Mouse (Mus musculus) kidney, postnatal 0 days (tissue): Measurements from ENCODE around the gene Fam227a. TPM values are rescaled to one million over a fixed set of nuclear protein-coding genes. Genes with fewer than 3 reads are reported as not detected.
A peak's percentile ranks its signal among the peaks of the same experiment; 100 is the strongest.

ENCODE experiments used
- ATAC-seq: fragments of 200-750 bp; cut with Nextera tagmentation; replicated peaks from 2 replicates; pipeline ENCODE4 v1.8.0; 2017; ENCODE audit warnings: low read depth, moderate number of reproducible peaks, moderate TSS enrichment, moderate library complexity; ENCODE audit not compliant: low FRiP score
- DNase-seq: peaks from one replicate; pipeline ENCODE4 v3.0.0-alpha.2; 2016; ENCODE audit warnings: low spot score
- H3K27ac ChIP-seq: fragments of 300-500 bp; sonication (generic); 2 replicates; pipeline ENCODE4 v1.5.1; 2014; ENCODE audit warnings: mild to moderate bottlenecking
- H3K27me3 ChIP-seq: fragments of 300-500 bp; sonication (generic); 2 replicates; pipeline ENCODE4 v1.6.1; 2014; ENCODE audit warnings: low read length, mixed read lengths; ENCODE audit not compliant: insufficient read depth
- H3K36me3 ChIP-seq: fragments of 300-500 bp; sonication (generic); 2 replicates; pipeline ENCODE4 v1.6.1; 2014; ENCODE audit warnings: low read length, mixed read lengths; ENCODE audit not compliant: insufficient read depth
- H3K4me1 ChIP-seq: fragments of 300-500 bp; sonication (generic); replicated peaks from 2 replicates; pipeline ENCODE4 v1.6.1; 2014; ENCODE audit warnings: antibody characterized with exemption, low read length, mixed read lengths; ENCODE audit not compliant: insufficient read depth
- H3K4me2 ChIP-seq: fragments of 300-500 bp; sonication (generic); 2 replicates; pipeline ENCODE4 v1.6.1; 2014; ENCODE audit warnings: mild to moderate bottlenecking, low read length, moderate library complexity, mixed read lengths
- H3K4me3 ChIP-seq: fragments of 300-500 bp; sonication (generic); replicated peaks from 2 replicates; pipeline ENCODE4 v1.5.1; 2014; ENCODE audit warnings: low read depth, low read length
- H3K9ac ChIP-seq: fragments of 300-500 bp; sonication (generic); 2 replicates; pipeline ENCODE4 v1.6.1; 2014; ENCODE audit warnings: low read depth, low read length
- H3K9me3 ChIP-seq: fragments of 300-500 bp; sonication (generic); replicated peaks from 2 replicates; pipeline ENCODE4 v1.6.1; 2016; ENCODE audit warnings: low read length, inconsistent platforms, mixed read lengths
- CTCF ChIP-seq: IDR thresholded peaks from 2 replicates; pipeline ENCODE4 v1.5.1; 2016; ENCODE audit warnings: antibody characterized with exemption, low read depth, mild to moderate bottlenecking, moderate library complexity
- WGBS: fragments of 180-500 bp; shearing (Covaris S2); extraction: QIAGEN DNeasy Blood & Tissue Kit; methylation state at CpG from one replicate; pipeline ENCODE4 v1.1.7; 2014; 5-methylcytosine and 5-hydroxymethylcytosine counted together
- polyA plus RNA-seq: library from polyadenylated mRNA; unstranded; fragments of >200 nt; fragmentation: Nextera tagmentation; extraction: Ambion mirVana; gene quantifications from 2 replicates; pipeline ENCODE4 v1.2.1, GENCODE M21; 2015

Fam227a gene
- 0.66 and 1.3 TPM in 2 replicates for polyA plus RNA-seq

DNA sequence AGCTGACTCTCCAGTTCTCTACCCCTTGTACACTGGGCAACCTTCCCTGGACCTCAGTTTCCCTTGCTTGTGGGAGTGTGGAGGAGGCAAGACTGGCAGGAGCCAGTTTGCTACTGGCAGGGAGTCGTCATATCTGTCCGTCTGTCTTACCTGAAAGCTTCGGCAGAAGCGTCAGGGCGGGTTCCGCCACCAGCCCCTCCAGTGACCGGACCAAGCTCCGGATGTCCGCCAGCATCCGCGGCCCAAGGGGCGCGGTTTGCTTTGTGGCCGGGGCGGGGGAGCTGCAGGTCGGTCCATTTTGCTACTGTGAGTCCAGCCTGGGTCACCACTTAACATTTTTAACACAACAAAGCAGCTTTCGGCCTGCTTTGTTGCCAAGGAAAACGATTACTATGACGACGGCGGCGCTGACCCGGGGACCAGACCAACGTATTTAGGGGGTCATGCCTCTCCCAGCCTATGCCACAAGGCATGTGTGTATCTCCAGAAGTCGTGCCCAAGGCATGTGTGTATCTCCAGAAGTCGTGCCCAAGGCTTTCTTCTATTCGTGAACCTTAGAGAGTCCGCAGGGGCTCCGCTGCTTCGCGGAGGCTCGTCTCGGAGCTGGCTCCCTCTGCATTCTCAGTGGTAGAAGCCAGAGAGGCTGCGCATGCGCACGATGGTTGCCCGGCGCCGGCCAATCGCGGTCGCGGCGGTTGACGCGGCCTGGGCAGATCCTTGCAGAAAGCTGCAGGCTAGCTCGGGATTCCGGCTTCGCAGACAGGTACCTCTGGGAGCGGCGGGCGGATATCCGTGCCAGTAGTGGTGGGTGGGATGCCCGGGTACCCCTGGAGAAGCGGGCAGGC lies at the start of gene Fam227a, which contains the start of gene Cby1:
Fam227a (minus strand) TSS at position 426 of the 845 bp plus-strand sequence.
Cby1 (plus strand) TSS at position 669 of the 845 bp plus-strand sequence.
- Histone ChIP-seq H3K27ac (peak within 1 kb of the TSS; percentile 85), H3K4me1 (0 out of 2 replicates have a peak, but pooled peaks cover 4% of the 10 kb centered on the region), H3K9ac (peak within 1 kb of the TSS; percentile 69), H3K27me3 (no peaks in the 10 kb centered on the region), H3K4me3 (peak within 1 kb of the TSS; percentile 63), H3K36me3 (no peaks in the 10 kb centered on the region), H3K9me3 (no peaks in the 10 kb centered on the region), H3K4me2 (peak within 1 kb of the TSS; percentile 73)
- no peak for TF ChIP-seq CTCF
- DNase-seq, result peak; percentile 95
- peak; percentile 87 for ATAC-seq
- WGBS, result under 1% methylated on average over 55 of the region's 55 CpGs

DNA sequence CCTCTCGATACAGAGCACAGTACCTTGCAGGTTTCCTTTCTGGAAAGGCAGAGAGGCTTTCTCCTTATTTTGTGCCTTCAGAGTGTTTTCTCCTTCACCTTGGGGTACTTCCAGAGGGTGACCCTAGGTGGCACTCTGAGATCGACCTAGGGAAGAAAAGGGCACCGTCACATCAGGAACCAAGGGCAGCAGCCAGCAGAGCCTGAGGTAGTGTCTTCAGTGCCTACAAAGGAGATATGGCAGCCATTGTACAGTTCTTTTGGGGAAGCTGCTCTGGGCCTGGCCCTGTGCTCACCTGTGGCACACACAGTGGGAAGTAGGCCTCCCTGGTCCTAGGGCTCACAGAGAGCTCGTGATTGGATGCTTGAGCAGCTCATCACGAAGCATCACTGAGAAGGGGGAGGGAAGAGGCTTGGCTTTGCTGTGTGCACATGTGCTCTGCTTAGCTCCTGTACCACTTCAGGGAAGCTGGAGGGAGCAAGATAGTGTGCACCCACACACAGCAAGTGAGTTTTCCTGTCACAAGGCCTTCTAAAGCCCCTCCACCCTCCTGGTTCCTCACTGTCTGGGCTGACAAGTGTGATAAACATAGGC lies 49.6 kb upstream of the Fam227a start:
- peaks cover 41% of the 10 kb centered on the region for H3K36me3 ChIP-seq
- H3K4me3 ChIP-seq, result no peak overlapping the region
- H3K4me1 ChIP-seq, result no peaks in the 10 kb centered on the region
- WGBS, result 90% methylated on average over 5 of the region's 5 CpGs
- TF ChIP-seq CTCF, result no peak
- no peaks in the 10 kb centered on the region for H3K27me3 ChIP-seq
- H3K9me3 ChIP-seq, result no peaks in the 10 kb centered on the region
- H3K4me2 ChIP-seq, result no peak overlapping the region
- no peak for ATAC-seq
- H3K27ac ChIP-seq, result no peak overlapping the region
- DNase-seq, result no peak
- no peak overlapping the region for H3K9ac ChIP-seq

DNA sequence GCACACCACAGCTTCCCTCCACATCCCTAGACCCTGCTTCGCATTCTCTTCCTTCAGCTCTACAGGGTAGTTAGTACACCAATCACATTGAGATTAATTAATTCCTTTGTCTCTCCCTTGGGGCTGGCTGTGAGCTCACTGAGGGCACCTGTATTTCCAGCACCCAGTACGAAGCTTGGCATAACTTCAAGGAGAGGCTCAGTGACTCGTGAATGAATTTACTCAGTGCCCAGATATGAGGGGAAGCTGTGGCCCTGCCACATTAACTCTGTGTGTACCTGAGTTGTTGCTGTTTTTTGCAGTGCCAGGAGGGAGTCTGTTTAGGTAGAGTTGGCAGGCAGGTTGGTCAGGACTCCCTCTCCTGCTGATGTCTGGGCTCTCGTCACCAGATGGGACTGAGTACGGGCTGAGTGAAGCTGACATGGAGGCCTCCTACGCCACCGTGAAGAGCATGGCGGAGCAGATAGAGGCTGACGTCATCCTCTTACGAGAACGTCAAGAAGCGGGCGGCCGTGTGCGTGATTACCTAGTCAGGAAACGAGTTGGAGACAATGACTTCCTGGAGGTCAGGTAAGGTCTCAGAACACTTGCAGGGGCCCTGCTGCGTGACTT lies 48.0 kb upstream of the Fam227a start:
- TF ChIP-seq CTCF, result no peak
- no peak for DNase-seq
- H3K4me1 ChIP-seq, result no peaks in the 10 kb centered on the region
- no peak overlapping the region for H3K4me3 ChIP-seq
- H3K4me2 ChIP-seq, result no peak overlapping the region
- H3K27ac ChIP-seq, result no peak overlapping the region
- H3K36me3 ChIP-seq, result peaks cover 27% of the 10 kb centered on the region
- no peaks in the 10 kb centered on the region for H3K9me3 ChIP-seq
- WGBS, result 72% methylated on average over 17 of the region's 17 CpGs
- no peak overlapping the region for H3K9ac ChIP-seq
- ATAC-seq, result no peak
- no peaks in the 10 kb centered on the region for H3K27me3 ChIP-seq

DNA sequence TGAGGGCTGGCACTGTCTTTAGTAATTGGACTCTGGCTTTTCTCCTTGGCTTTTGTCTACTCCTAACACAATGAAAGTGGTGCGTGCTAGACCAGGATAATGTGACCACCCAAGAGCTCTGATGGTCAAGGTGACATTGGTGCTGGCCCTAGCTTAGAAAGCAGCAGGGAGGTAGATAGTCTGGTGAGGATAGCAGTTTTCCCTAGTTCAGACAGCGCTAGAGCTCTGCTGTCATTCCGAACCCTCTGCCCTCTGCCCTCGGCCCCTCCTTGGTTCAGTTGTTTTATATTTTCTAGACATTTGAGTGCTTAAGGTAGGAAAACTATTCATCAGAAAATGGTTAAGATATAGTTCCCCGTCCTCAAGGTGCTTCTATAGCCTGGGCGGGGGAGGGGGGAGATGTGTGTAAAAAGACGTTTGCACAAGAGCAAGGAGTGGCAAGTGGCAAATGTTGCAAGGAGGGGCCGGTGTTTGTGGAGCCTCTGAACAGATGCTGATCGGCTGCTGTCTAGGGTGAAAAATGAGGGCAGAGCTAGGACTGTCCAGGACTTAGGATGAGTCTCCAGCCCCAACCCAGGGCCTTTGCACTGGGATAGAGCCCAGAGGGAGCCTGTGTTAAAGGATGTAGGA lies 38.9 kb upstream of the Fam227a start:
- TF ChIP-seq CTCF, result no peak
- DNase-seq (no peak), ATAC-seq (peak; percentile 59; the same call in 1 of the 2 replicates)
- H3K4me1 ChIP-seq, result peaks cover 13% of the 10 kb centered on the region; the same call in 1 of the 2 replicates
- no peak overlapping the region for H3K27ac ChIP-seq
- no peak overlapping the region for H3K4me2 ChIP-seq
- no peaks in the 10 kb centered on the region for H3K9me3 ChIP-seq
- no peak overlapping the region for H3K9ac ChIP-seq
- WGBS, result 51% methylated on average over 9 of the region's 9 CpGs
- H3K27me3 ChIP-seq, result no peaks in the 10 kb centered on the region
- 0 out of 2 replicates have a peak, but pooled peaks cover 3% of the 10 kb centered on the region for H3K36me3 ChIP-seq
- H3K4me3 ChIP-seq, result no peak overlapping the region

DNA sequence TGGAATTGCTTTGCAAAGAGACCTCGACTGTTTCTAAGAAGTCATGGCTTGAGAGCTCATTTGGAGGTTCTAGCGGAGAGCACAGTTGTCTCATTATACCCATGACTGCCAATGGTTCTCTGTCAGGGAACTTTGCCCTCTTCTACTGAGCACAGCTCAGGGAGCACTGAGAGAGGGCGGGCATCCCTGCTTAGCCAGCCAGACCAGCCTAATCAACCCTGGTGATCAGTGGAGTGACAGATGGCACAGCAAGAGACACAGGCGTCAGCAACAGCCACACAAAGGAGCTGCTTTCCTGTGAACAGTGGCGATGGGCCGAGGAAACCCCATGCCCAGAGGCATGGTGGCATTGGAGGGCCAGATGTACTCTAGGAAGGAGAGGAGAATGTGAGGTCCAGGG lies 38.3 kb upstream of the Fam227a start:
- Histone ChIP-seq H3K27me3 (no peaks in the 10 kb centered on the region), H3K4me1 (peaks cover 18% of the 10 kb centered on the region; the same call in 1 of the 2 replicates), H3K9me3 (no peaks in the 10 kb centered on the region), H3K27ac (peak overlapping the region; percentile 15; the same call in 1 of the 2 replicates), H3K36me3 (0 out of 2 replicates have a peak, but pooled peaks cover 3% of the 10 kb centered on the region), H3K4me2 (no peak overlapping the region), H3K9ac (no peak overlapping the region), H3K4me3 (no peak overlapping the region)
- WGBS, result 60% methylated on average over 6 of the region's 6 CpGs
- TF ChIP-seq CTCF, result no peak
- peak; percentile 71 for ATAC-seq
- no peak for DNase-seq
